8 mouse cellular contexts compared by ENCODE assay signal in the genomic region with DNA sequence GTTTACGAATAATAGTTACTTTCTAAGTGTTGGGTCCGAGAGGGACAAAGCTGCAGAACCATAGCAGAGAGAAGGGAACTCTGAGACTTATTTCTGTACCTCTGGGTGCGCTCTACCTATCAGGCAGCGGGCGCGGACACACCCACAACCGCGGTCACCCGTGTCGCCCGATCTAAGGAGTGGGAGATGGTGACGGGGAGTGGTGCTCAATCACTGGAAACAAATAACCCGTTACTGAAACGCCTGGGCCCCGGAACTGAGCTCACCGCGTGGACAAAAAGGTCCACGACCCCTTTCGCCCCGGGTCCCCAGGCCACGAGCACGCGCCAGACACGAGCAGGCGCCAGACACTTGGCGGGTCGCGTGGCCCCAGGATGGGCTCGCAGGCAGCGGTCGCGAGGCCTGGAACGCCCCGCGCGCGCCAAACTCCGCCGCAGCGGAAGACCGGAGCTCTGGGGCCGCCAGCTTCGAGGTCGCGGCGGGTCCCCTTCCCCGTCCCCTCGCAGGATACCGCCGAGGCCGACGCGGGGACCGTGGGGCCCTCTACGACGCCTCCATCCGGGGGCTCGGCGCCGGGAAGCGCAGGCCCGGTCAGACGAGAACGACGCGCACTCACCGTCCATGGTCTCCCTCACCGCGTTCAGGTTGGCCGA. TPM values are rescaled to one million over a fixed set of nuclear protein-coding genes. Genes with fewer than 3 reads are reported as not detected.
DNase-seq lines count a peak whose midpoint lies in the region; ATAC-seq and TF ChIP-seq lines count a peak whose summit lies in the region.

No protein-coding gene starts in this region.

- TF ChIP-seq EP300 in lung, postnatal 0 days (IDR thresholded peaks at IDR 0.05), result no peak

- WGBS in cerebellum, adult 2 months, result under 1% methylated on average over 70 of the region's 70 CpGs
- WGBS in hindbrain, postnatal 0 days, result 1% methylated on average over 67 of the region's 70 CpGs
- under 1% methylated on average over 48 of the region's 70 CpGs for WGBS in lung, postnatal 0 days
- WGBS in spleen, adult 2 months, result under 1% methylated on average over 69 of the region's 70 CpGs

- peak overlapping the region; percentile 80 for H3K4me3 ChIP-seq in cerebellum, adult 2 months (replicated peaks; ENCODE audit: insufficient read depth, low read depth, low read length)
- peak overlapping the region; percentile 77 for H3K4me3 ChIP-seq in hindbrain, postnatal 0 days (ENCODE audit: low read length)
- H3K4me3 ChIP-seq in lung, postnatal 0 days (ENCODE audit: low read depth, low read length), result peak overlapping the region; percentile 95
- peak overlapping the region; percentile 91 for H3K4me3 ChIP-seq in spleen, adult 2 months (ENCODE audit: extremely low read depth, insufficient read depth, insufficient read length)

- H3K27ac ChIP-seq in cerebellum, adult 2 months (ENCODE audit: insufficient read depth, low read length), result peak overlapping the region; percentile 45
- H3K27ac ChIP-seq in hindbrain, postnatal 0 days, result peak overlapping the region; percentile 82
- peak overlapping the region; percentile 95 for H3K27ac ChIP-seq in lung, postnatal 0 days (ENCODE audit: low read length)
- peak overlapping the region; percentile 90 for H3K27ac ChIP-seq in spleen, adult 2 months (ENCODE audit: insufficient read depth, low read length)

- peaks cover 8% of the 10 kb centered on the region for H3K4me1 ChIP-seq in cerebellum, adult 2 months (ENCODE audit: control insufficient read depth, insufficient read depth, low read length)
- H3K4me1 ChIP-seq in hindbrain, postnatal 0 days (ENCODE audit: insufficient read depth, low read length), result peaks cover 15% of the 10 kb centered on the region
- 0 out of 2 replicates have a peak, but pooled peaks cover 2% of the 10 kb centered on the region for H3K4me1 ChIP-seq in lung, postnatal 0 days (ENCODE audit: insufficient read depth, low read depth, low read length)
- peaks cover 3% of the 10 kb centered on the region; the same call in 1 of the 2 replicates for H3K4me1 ChIP-seq in spleen, adult 2 months (ENCODE audit: control insufficient read depth, insufficient read depth, insufficient read length)

- peak overlapping the region; percentile 91 for H3K9ac ChIP-seq in hindbrain, postnatal 0 days (replicated peaks; ENCODE audit: low read length)
- peak overlapping the region; percentile 94 for H3K9ac ChIP-seq in lung, postnatal 0 days (replicated peaks; ENCODE audit: low read depth)

- peak overlapping the region; percentile 81 for H3K4me2 ChIP-seq in hindbrain, postnatal 0 days (ENCODE audit: low read depth, low read length)
- H3K4me2 ChIP-seq in lung, postnatal 0 days (replicated peaks; ENCODE audit: low read depth, low read length), result peak overlapping the region; percentile 85

- DNase-seq in cerebellum, adult 2 months, result no peak
- no peak for DNase-seq in cerebellum, postnatal 4 days (ENCODE audit: low spot score in 2 of 2)
- DNase-seq in B cell, adult 2 months, result peak; percentile 63 to 68
- DNase-seq in embryo, embryonic 11.5 days (ENCODE audit: low read depth, low spot score), result peak; percentile 13
- DNase-seq in hindbrain, postnatal 0 days (ENCODE audit: low spot score), result peak; percentile 45
- peak; percentile 55 for DNase-seq in lung, postnatal 0 days (ENCODE audit: low spot score)
- peak; percentile 12 to 41 for DNase-seq in spleen, adult 2 months (ENCODE audit: low read depth in 1 of 2, low spot score in 2 of 2)

- no peaks in the 10 kb centered on the region for H3K36me3 ChIP-seq in hindbrain, postnatal 0 days (ENCODE audit: insufficient read depth, low read length)
- no peaks in the 10 kb centered on the region for H3K36me3 ChIP-seq in lung, postnatal 0 days (ENCODE audit: insufficient read depth, low read length)
- H3K36me3 ChIP-seq in spleen, adult 2 months (ENCODE audit: control insufficient read depth, insufficient read depth, low read length), result no peaks in the 10 kb centered on the region

- TF ChIP-seq CTCF in cerebellum, adult 2 months (IDR thresholded peaks at IDR 0.05; ENCODE audit: borderline replicate concordance, insufficient read depth, low read depth, low read length), result no peak
- no peak for TF ChIP-seq CTCF in hindbrain, postnatal 0 days (IDR thresholded peaks at IDR 0.05; ENCODE audit: low read depth)
- no peak for TF ChIP-seq CTCF in lung, postnatal 0 days (IDR thresholded peaks at IDR 0.05)
- no peak for TF ChIP-seq CTCF in spleen, adult 2 months (IDR thresholded peaks at IDR 0.05; ENCODE audit: extremely low read depth, insufficient read depth, insufficient read length, insufficient replicate concordance)

- no peak; the same call in 1 of the 2 replicates for TF ChIP-seq POLR2A in cerebellum, adult 2 months (IDR thresholded peaks at IDR 0.05; ENCODE audit: borderline replicate concordance, insufficient read depth, low read length)
- no peak for TF ChIP-seq POLR2A in spleen, adult 2 months (IDR thresholded peaks at IDR 0.05; ENCODE audit: low read depth, low read length)

- no peaks in the 10 kb centered on the region for H3K27me3 ChIP-seq in cerebellum, adult 2 months (ENCODE audit: control insufficient read depth, insufficient read depth, low read length)
- no peaks in the 10 kb centered on the region for H3K27me3 ChIP-seq in hindbrain, postnatal 0 days (ENCODE audit: insufficient read depth, low read length)
- H3K27me3 ChIP-seq in lung, postnatal 0 days (replicated peaks; ENCODE audit: insufficient read depth, low read length), result no peaks in the 10 kb centered on the region
- H3K27me3 ChIP-seq in spleen, adult 2 months (ENCODE audit: control insufficient read depth, insufficient read depth, low read length), result no peaks in the 10 kb centered on the region

- H3K9me3 ChIP-seq in hindbrain, postnatal 0 days (ENCODE audit: low read length), result no peaks in the 10 kb centered on the region
- H3K9me3 ChIP-seq in lung, postnatal 0 days (ENCODE audit: low read length), result no peaks in the 10 kb centered on the region

- peak; percentile 11; the same call in 1 of the 2 replicates for ATAC-seq in hindbrain, postnatal 0 days
- peak; percentile 37; the same call in 1 of the 2 replicates for ATAC-seq in lung, postnatal 0 days
- no peak; the same call in 1 of the 2 replicates for ATAC-seq in megakaryocyte progenitor cell, adult 5-6 weeks (replicated peaks; ENCODE audit: poor library complexity)

RNA-seq across cellular contexts. Expression of a gene that starts 0.4 kb away (rescaled TPM):
- 57.7 and 60.9 TPM in 2 replicates for polyA plus RNA-seq in cerebellum, adult 2 months (2012; rRNA removed)
- 73.7 and 74.1 TPM in 2 replicates for total RNA-seq in hindbrain, postnatal 0 days (2014; rRNA removed)
- 117 and 124 TPM in 2 replicates for polyA plus RNA-seq in hindbrain, postnatal 0 days (2015; fragmentation: Nextera tagmentation; extraction: Ambion mirVana)
- 45.0 and 53.0 TPM in 2 replicates for polyA plus RNA-seq in lung, postnatal 0 days (2015; fragmentation: Nextera tagmentation; extraction: Ambion mirVana)
- polyA plus RNA-seq in spleen, adult 2 months (2012; rRNA removed), result 4.5 and 6.2 TPM in 2 replicates
- 80.3 and 85.5 TPM in 2 replicates for total RNA-seq in megakaryocyte progenitor cell, adult 5-6 weeks (2015)
- 34.1 and 39.4 TPM in 2 replicates for total RNA-seq in megakaryocyte progenitor cell, adult 5-6 weeks (2017)

RNA-seq across cellular contexts. Expression of a gene that starts 0.5 kb away (rescaled TPM):
- polyA plus RNA-seq in cerebellum, adult 2 months (2012; rRNA removed), result 4.2 and 4.3 TPM in 2 replicates
- 7.6 and 8.2 TPM in 2 replicates for total RNA-seq in hindbrain, postnatal 0 days (2014; rRNA removed)
- polyA plus RNA-seq in hindbrain, postnatal 0 days (2015; fragmentation: Nextera tagmentation; extraction: Ambion mirVana), result 13.3 and 15.8 TPM in 2 replicates
- polyA plus RNA-seq in lung, postnatal 0 days (2015; fragmentation: Nextera tagmentation; extraction: Ambion mirVana), result 8.3 and 10.3 TPM in 2 replicates
- polyA plus RNA-seq in spleen, adult 2 months (2012; rRNA removed), result 2.2 and 2.3 TPM in 2 replicates
- total RNA-seq in megakaryocyte progenitor cell, adult 5-6 weeks (2015), result 46.1 and 53.0 TPM in 2 replicates
- 45.9 and 56.2 TPM in 2 replicates for total RNA-seq in megakaryocyte progenitor cell, adult 5-6 weeks (2017)

RNA-seq across cellular contexts. Expression of a gene that starts 51.4 kb away (rescaled TPM):
- 1.2 and 1.8 TPM in 2 replicates for polyA plus RNA-seq in cerebellum, adult 2 months (2012; rRNA removed)
- not detected in 2 replicates for total RNA-seq in hindbrain, postnatal 0 days (2014; rRNA removed)
- polyA plus RNA-seq in hindbrain, postnatal 0 days (2015; fragmentation: Nextera tagmentation; extraction: Ambion mirVana), result not detected in 2 replicates
- polyA plus RNA-seq in lung, postnatal 0 days (2015; fragmentation: Nextera tagmentation; extraction: Ambion mirVana), result 1.2 and 2.0 TPM in 2 replicates
- polyA plus RNA-seq in spleen, adult 2 months (2012; rRNA removed), result not detected in 2 replicates
- total RNA-seq in megakaryocyte progenitor cell, adult 5-6 weeks (2015), result 40.1 and 57.4 TPM in 2 replicates
- 14.5 and 14.6 TPM in 2 replicates for total RNA-seq in megakaryocyte progenitor cell, adult 5-6 weeks (2017)

RNA-seq across cellular contexts. Expression of a gene that starts 53.7 kb away (rescaled TPM):
- 6.5 and 7.3 TPM in 2 replicates for polyA plus RNA-seq in cerebellum, adult 2 months (2012; rRNA removed)
- total RNA-seq in hindbrain, postnatal 0 days (2014; rRNA removed), result 10.1 and 17.0 TPM in 2 replicates
- polyA plus RNA-seq in hindbrain, postnatal 0 days (2015; fragmentation: Nextera tagmentation; extraction: Ambion mirVana), result 13.4 and 15.0 TPM in 2 replicates
- polyA plus RNA-seq in lung, postnatal 0 days (2015; fragmentation: Nextera tagmentation; extraction: Ambion mirVana), result 11.2 and 11.6 TPM in 2 replicates
- polyA plus RNA-seq in spleen, adult 2 months (2012; rRNA removed), result 1.2 and 1.4 TPM in 2 replicates
- 21.5 and 30.9 TPM in 2 replicates for total RNA-seq in megakaryocyte progenitor cell, adult 5-6 weeks (2015)
- total RNA-seq in megakaryocyte progenitor cell, adult 5-6 weeks (2017), result 38.4 and 40.8 TPM in 2 replicates

RNA-seq across cellular contexts. Expression of a gene that starts 54.1 kb away (rescaled TPM):
- polyA plus RNA-seq in cerebellum, adult 2 months (2012; rRNA removed), result 12.8 and 14.8 TPM in 2 replicates
- 13.5 and 16.3 TPM in 2 replicates for total RNA-seq in hindbrain, postnatal 0 days (2014; rRNA removed)
- polyA plus RNA-seq in hindbrain, postnatal 0 days (2015; fragmentation: Nextera tagmentation; extraction: Ambion mirVana), result 25.7 and 26.1 TPM in 2 replicates
- 8.2 and 9.3 TPM in 2 replicates for polyA plus RNA-seq in lung, postnatal 0 days (2015; fragmentation: Nextera tagmentation; extraction: Ambion mirVana)
- 3.2 and 5.2 TPM in 2 replicates for polyA plus RNA-seq in spleen, adult 2 months (2012; rRNA removed)
- total RNA-seq in megakaryocyte progenitor cell, adult 5-6 weeks (2015), result 47.7 and 52.3 TPM in 2 replicates
- 60.2 and 77.1 TPM in 2 replicates for total RNA-seq in megakaryocyte progenitor cell, adult 5-6 weeks (2017)

Comparison
In these comparisons a context has a peak if more than half of its experiments do, and no peak if none do; other contexts are left out.
1. DNase-seq: peak in B cell, adult 2 months (2 of 2), embryo, embryonic 11.5 days (single experiment), hindbrain, postnatal 0 days (single experiment), lung, postnatal 0 days (single experiment) and spleen, adult 2 months (2 of 2); none in cerebellum, adult 2 months (0 of 2) and cerebellum, postnatal 4 days (0 of 2).
2. H3K27ac ChIP-seq: peak in every context shown above with its lines; median percentile 95 in lung, postnatal 0 days; 90 in spleen, adult 2 months; 82 in hindbrain, postnatal 0 days; 45 in cerebellum, adult 2 months.
3. Peak in every context shown above with its lines, with median percentiles within 50 percentile points of each other: H3K4me3 ChIP-seq.